Mouse (Mus musculus): ENCODE results near the gene Lsg1. TPM values are rescaled to one million over a fixed set of nuclear protein-coding genes. Genes with fewer than 3 reads are reported as not detected.

The Lsg1 gene
- polyA plus RNA-seq, 1 experiment from 2014 or later = 80.7 TPM

DNA sequence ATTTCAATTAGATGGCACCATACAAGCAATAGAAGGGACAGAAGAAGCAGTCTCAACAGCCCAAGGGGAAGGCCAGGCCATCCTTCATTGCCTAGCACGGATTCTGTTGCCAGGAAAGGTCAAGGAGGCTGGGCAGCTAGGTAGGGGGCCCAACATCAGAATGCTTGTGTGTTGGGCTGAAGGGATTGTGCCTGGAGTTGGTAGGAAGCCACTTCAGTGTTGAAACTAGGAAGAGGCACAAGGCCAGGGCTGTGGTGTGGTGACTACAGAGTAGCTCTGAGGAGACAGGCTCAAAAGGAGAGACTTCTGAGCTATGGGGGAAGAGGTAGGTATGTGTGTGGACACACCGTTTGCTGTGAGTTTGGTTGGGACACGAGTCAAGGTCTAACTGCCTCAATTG is 8.0 kb upstream of the Lsg1 start:
- Histone ChIP-seq H3K4me1 (replicated peaks; ENCODE audit: control insufficient read depth, insufficient read depth, low read length) (0 out of 2 replicates have a peak, but pooled peaks cover 3% of the 10 kb centered on the region), H3K9ac (ENCODE audit: low read length) (no peak overlapping the region), H3K27ac (ENCODE audit: low read depth, low read length) (no peak overlapping the region), H3K27me3 (ENCODE audit: control insufficient read depth, insufficient read depth, low read length) (peaks cover 4% of the 10 kb centered on the region), H3K9me3 (ENCODE audit: control insufficient read depth, low read length) (no peaks in the 10 kb centered on the region), H3K4me2 (ENCODE audit: low read depth, low read length, severe bottlenecking) (no peak overlapping the region), H3K36me3 (ENCODE audit: control insufficient read depth, insufficient read depth, low read length) (no peaks in the 10 kb centered on the region), H3K4me3 (ENCODE audit: low read depth, low read length) (no peak overlapping the region)
- no peak for DNase-seq (ENCODE audit: low spot score)
- WGBS = 55% methylated on average over 3 of the region's 3 CpGs
- ATAC-seq (replicated peaks; ENCODE audit: low FRiP score) = no peak

DNA sequence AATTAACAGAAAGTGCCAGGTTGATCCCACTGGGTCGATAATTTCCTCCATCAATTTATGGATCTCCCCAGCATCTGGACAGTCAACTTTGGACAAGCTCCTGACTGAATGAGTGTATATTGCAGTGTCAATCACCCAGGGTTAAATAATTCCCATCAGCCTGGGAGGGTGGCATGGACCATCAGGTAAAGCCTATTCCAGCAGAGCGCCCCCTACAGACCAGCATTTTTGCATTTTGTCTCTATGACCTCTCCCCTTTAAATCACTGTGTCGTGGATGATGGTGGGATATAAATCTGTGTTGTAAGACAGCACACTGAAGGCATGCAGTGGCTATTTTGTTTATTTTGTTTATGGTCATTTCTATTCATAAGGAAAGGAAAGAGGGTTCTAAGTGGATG is 4.6 kb upstream of the Lsg1 start:
- H3K9ac ChIP-seq (ENCODE audit: low read length) = no peak overlapping the region
- WGBS = 44% methylated on average over 3 of the region's 3 CpGs
- H3K27ac ChIP-seq (ENCODE audit: low read depth, low read length) = no peak overlapping the region
- DNase-seq (ENCODE audit: low spot score) = no peak
- no peaks in the 10 kb centered on the region for H3K9me3 ChIP-seq (ENCODE audit: control insufficient read depth, low read length)
- H3K4me3 ChIP-seq (ENCODE audit: low read depth, low read length) = no peak overlapping the region
- ATAC-seq (replicated peaks; ENCODE audit: low FRiP score) = no peak
- H3K4me2 ChIP-seq (ENCODE audit: low read depth, low read length, severe bottlenecking) = no peak overlapping the region
- 0 out of 2 replicates have a peak, but pooled peaks cover 2% of the 10 kb centered on the region for H3K4me1 ChIP-seq (replicated peaks; ENCODE audit: control insufficient read depth, insufficient read depth, low read length)
- no peaks in the 10 kb centered on the region for H3K27me3 ChIP-seq (ENCODE audit: control insufficient read depth, insufficient read depth, low read length)
- no peaks in the 10 kb centered on the region for H3K36me3 ChIP-seq (ENCODE audit: control insufficient read depth, insufficient read depth, low read length)

DNA sequence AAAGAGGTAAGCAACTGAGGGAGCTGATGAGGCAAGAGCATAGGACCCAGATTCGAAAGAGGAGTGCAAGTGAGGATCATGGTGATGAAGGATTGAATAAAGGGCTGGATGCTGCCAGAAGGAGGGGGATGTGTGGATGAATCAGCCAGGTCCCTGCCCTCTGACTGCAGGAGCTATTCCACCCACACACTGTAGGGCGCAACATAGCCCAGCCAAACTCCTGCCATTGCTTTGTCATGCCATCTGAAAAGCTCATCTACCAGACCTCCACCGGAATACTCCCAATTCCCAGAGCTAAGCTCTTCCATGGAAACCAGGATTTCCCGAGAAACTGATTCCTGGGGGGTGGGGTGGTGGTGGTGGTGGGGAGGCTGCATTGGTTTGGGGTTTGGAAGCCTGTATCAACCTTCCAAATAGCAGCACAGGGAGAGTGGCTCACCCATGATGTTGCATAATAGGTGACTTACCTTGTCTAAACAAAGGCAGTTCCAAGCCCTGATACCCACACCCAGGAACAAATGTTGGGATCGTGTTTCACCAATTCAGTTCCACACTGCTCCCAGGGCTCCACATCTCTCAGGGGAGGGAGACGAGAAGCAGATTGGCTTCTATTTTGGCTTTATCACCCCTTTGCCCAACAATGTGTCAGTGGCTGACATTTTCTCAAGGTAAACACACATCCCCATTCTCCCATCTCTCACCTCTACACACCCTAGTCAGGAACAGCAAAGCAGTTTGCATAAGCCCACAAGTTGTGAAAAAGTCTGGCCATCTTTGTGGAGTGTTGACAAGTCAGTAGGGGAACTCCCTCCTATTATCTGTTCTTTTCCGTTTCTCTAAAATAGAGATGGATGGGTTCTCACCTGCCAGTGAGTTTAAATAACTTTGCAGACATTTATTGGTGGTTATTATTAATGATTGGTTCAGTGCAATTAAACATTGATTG is 3.1 kb upstream of the Lsg1 start:
- no peak for DNase-seq (ENCODE audit: low spot score)

DNA sequence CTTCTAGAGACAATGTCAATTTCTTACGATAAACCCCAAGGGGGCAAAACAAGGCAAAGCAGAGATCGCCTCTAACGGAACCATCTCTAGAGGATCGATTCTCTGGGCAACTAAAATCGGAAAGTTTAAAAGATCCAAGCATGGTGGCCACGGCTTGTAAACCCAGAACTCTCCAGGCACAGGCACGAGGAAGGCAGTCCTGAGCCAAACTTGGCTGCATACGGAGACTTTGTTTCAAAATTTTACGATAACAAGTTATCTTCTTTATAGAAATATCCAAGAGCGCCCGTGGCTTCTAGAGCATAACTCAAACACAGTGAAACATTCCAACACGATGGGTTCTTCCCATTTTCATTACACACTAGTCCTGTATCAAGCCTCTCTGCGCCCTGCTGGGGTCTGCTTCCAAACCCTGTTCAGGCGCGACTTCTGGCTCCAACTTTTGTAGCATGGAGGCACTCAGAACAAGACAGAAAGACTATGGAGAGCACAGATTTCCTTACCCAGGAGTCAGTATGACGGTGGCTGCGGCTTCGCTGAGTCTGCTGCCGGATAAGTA is 378 bp downstream of the Lsg1 start:
- Histone ChIP-seq H3K9me3 (ENCODE audit: control insufficient read depth, low read length) (no peaks in the 10 kb centered on the region), H3K4me2 (ENCODE audit: low read depth, low read length, severe bottlenecking) (peak overlapping the region; percentile 71), H3K27ac (ENCODE audit: low read depth, low read length) (no peak overlapping the region), H3K4me3 (ENCODE audit: low read depth, low read length) (peak overlapping the region; percentile 84), H3K36me3 (ENCODE audit: control insufficient read depth, insufficient read depth, low read length) (peaks cover 7% of the 10 kb centered on the region; the same call in 1 of the 2 replicates), H3K4me1 (replicated peaks; ENCODE audit: control insufficient read depth, insufficient read depth, low read length) (peaks cover 3% of the 10 kb centered on the region; the same call in 1 of the 2 replicates), H3K9ac (ENCODE audit: low read length) (peak overlapping the region; percentile 75), H3K27me3 (ENCODE audit: control insufficient read depth, insufficient read depth, low read length) (no peaks in the 10 kb centered on the region)
- DNase-seq (ENCODE audit: low spot score) = no peak
- WGBS = 3% methylated on average over 19 of the region's 19 CpGs
- ATAC-seq (replicated peaks; ENCODE audit: low FRiP score) = no peak; the same call in 1 of the 2 replicates

More for the DNA sequence above, 3.1 kb upstream of the Lsg1 start:
- H3K27me3 ChIP-seq (ENCODE audit: control insufficient read depth, insufficient read depth, low read length) = no peaks in the 10 kb centered on the region
- H3K4me1 ChIP-seq (replicated peaks; ENCODE audit: control insufficient read depth, insufficient read depth, low read length) = peaks cover 3% of the 10 kb centered on the region; the same call in 1 of the 2 replicates
- no peaks in the 10 kb centered on the region for H3K9me3 ChIP-seq (ENCODE audit: control insufficient read depth, low read length)
- H3K27ac ChIP-seq (ENCODE audit: low read depth, low read length) = no peak overlapping the region
- whole genome bisulfite sequencing = 42% methylated on average over 7 of the region's 7 CpGs
- H3K4me3 ChIP-seq (ENCODE audit: low read depth, low read length) = no peak overlapping the region
- H3K36me3 ChIP-seq (ENCODE audit: control insufficient read depth, insufficient read depth, low read length) = no peaks in the 10 kb centered on the region
- no peak overlapping the region for H3K4me2 ChIP-seq (ENCODE audit: low read depth, low read length, severe bottlenecking)
- ATAC-seq (replicated peaks; ENCODE audit: low FRiP score) = no peak
- no peak overlapping the region for H3K9ac ChIP-seq (ENCODE audit: low read length)

DNA sequence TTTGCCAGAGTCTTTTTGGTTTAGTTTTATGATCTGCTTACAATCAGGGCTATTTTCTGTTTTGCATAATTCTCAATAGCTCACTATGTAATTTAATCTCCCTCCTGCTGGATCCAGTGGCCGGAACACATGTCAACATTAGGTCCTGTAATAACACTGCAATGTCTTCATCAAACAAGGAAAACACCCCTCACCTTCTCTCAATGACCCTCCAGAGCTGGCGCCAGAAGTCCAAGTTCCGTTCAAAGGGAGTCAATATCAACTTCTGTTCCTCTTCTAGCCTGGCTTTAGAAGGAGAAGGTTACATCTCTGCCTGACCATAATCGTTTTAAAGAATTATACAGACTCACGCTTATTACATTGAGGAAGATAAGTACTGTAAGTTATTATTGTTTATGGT is 6.6 kb downstream of the Lsg1 start:
- WGBS = 97% methylated on average over 5 of the region's 5 CpGs
- ATAC-seq (replicated peaks; ENCODE audit: low FRiP score) (no peak), DNase-seq (ENCODE audit: low spot score) (no peak)
- no peak overlapping the region for H3K27ac ChIP-seq (ENCODE audit: low read depth, low read length)
- no peak overlapping the region for H3K4me3 ChIP-seq (ENCODE audit: low read depth, low read length)
- no peaks in the 10 kb centered on the region for H3K9me3 ChIP-seq (ENCODE audit: control insufficient read depth, low read length)
- H3K36me3 ChIP-seq (ENCODE audit: control insufficient read depth, insufficient read depth, low read length) = peaks cover 29% of the 10 kb centered on the region
- H3K9ac ChIP-seq (ENCODE audit: low read length) = no peak overlapping the region
- no peaks in the 10 kb centered on the region for H3K4me1 ChIP-seq (replicated peaks; ENCODE audit: control insufficient read depth, insufficient read depth, low read length)
- no peak overlapping the region for H3K4me2 ChIP-seq (ENCODE audit: low read depth, low read length, severe bottlenecking)
- no peaks in the 10 kb centered on the region for H3K27me3 ChIP-seq (ENCODE audit: control insufficient read depth, insufficient read depth, low read length)

DNA sequence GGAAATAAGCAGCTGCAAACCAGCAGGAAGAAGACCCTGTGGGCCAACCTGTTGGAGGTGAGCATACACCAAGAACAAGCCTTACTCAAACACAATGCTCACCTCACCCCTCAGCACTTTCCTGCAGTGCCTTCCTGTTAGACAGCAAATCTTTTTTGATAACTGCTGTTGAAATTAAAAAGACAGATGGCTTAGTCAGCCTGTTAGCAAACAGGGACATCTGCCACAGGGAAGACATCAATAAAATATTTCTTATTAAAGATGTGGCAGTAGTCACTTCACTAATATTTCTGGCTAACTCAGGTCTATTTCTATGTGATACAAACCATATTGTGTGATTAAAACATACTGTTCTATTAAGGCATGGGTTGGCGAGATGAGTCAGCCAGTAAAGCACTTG is 11.0 kb downstream of the Lsg1 start:
- Histone ChIP-seq H3K4me3 (ENCODE audit: low read depth, low read length) (no peak overlapping the region), H3K27me3 (ENCODE audit: control insufficient read depth, insufficient read depth, low read length) (no peaks in the 10 kb centered on the region), H3K4me2 (ENCODE audit: low read depth, low read length, severe bottlenecking) (no peak overlapping the region), H3K4me1 (replicated peaks; ENCODE audit: control insufficient read depth, insufficient read depth, low read length) (no peaks in the 10 kb centered on the region), H3K9ac (ENCODE audit: low read length) (no peak overlapping the region), H3K9me3 (ENCODE audit: control insufficient read depth, low read length) (no peaks in the 10 kb centered on the region), H3K36me3 (ENCODE audit: control insufficient read depth, insufficient read depth, low read length) (peaks cover 18% of the 10 kb centered on the region), H3K27ac (ENCODE audit: low read depth, low read length) (no peak overlapping the region)
- WGBS = 85% methylated on average over 1 of the region's 1 CpGs
- DNase-seq (ENCODE audit: low spot score) = no peak
- no peak for ATAC-seq (replicated peaks; ENCODE audit: low FRiP score)

DNA sequence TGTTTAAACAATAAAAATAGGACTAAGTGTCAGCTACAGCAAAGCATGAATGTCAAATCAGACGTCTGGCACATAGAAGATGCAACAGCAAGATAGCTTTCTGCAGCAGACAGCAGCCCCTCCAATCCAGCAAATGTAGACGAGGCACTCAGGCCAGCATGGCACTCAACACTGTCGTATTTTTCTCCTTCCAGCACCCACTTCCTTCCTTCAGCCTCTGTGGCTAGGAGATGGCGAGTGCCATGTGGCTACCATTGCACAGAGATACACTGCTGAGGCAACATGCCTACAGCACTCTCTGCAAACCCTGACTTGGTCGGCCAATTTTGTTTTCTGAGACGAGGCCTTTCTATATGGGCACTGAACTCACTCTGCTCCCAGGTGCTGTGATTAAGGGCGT is 11.6 kb downstream of the Lsg1 start:
- ATAC-seq (replicated peaks; ENCODE audit: low FRiP score) = no peak
- WGBS = 91% methylated on average over 7 of the region's 7 CpGs

DNA sequence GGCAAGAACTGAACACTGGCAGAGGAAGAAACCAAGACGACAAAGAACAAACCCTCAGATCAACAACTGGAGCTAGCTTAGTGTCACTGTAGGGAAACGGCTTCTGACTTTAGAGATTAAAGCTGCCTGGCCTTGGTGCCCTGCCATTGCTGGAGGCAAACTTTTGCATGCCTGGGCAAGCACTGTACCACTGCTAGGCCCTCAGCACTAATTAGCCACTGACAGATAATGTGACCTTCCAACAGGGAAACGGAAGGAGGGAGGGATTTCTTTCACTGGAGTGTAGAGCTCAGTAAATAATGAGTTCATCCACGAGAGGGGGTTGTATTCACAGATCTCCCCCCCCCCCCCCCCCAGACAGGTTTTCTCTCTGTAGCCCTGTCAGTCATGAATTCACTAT is 15.2 kb downstream of the Lsg1 start:
- Histone ChIP-seq H3K9me3 (ENCODE audit: control insufficient read depth, low read length) (no peaks in the 10 kb centered on the region), H3K9ac (ENCODE audit: low read length) (no peak overlapping the region), H3K27me3 (ENCODE audit: control insufficient read depth, insufficient read depth, low read length) (no peaks in the 10 kb centered on the region), H3K27ac (ENCODE audit: low read depth, low read length) (no peak overlapping the region), H3K36me3 (ENCODE audit: control insufficient read depth, insufficient read depth, low read length) (peaks cover 22% of the 10 kb centered on the region), H3K4me2 (ENCODE audit: low read depth, low read length, severe bottlenecking) (no peak overlapping the region), H3K4me1 (replicated peaks; ENCODE audit: control insufficient read depth, insufficient read depth, low read length) (no peaks in the 10 kb centered on the region), H3K4me3 (ENCODE audit: low read depth, low read length) (no peak overlapping the region)
- WGBS = 56% methylated on average over 4 of the region's 4 CpGs
- ATAC-seq (replicated peaks; ENCODE audit: low FRiP score) = no peak
- no peak for DNase-seq (ENCODE audit: low spot score)

More for the DNA sequence above, 11.6 kb downstream of the Lsg1 start:
- no peaks in the 10 kb centered on the region for H3K27me3 ChIP-seq (ENCODE audit: control insufficient read depth, insufficient read depth, low read length)
- H3K36me3 ChIP-seq (ENCODE audit: control insufficient read depth, insufficient read depth, low read length) = peaks cover 18% of the 10 kb centered on the region
- H3K4me3 ChIP-seq (ENCODE audit: low read depth, low read length) = no peak overlapping the region
- H3K9ac ChIP-seq (ENCODE audit: low read length) = no peak overlapping the region
- H3K4me1 ChIP-seq (replicated peaks; ENCODE audit: control insufficient read depth, insufficient read depth, low read length) = no peaks in the 10 kb centered on the region
- no peak overlapping the region for H3K4me2 ChIP-seq (ENCODE audit: low read depth, low read length, severe bottlenecking)
- DNase-seq (ENCODE audit: low spot score) = no peak
- H3K9me3 ChIP-seq (ENCODE audit: control insufficient read depth, low read length) = no peaks in the 10 kb centered on the region
- no peak overlapping the region for H3K27ac ChIP-seq (ENCODE audit: low read depth, low read length)

All from forebrain, embryonic 11.5 days (tissue).